Mouse (Mus musculus) stomach, embryonic 15.5 days (tissue): ENCODE measurements at regions not wholly inside any gene's neighbourhood (a gene's known extent, or its start where the extent isn't known, plus 50 kb on each side); places are given as distances from the start of the nearest gene placed in this dataset.

Experiments used
- ATAC-seq: fragments of 200-750 bp; cut with Nextera tagmentation; 2 replicates; pipeline ENCODE4 v1.8.0; 2017; ENCODE audit warnings: low read depth, moderate number of reproducible peaks, moderate TSS enrichment; ENCODE audit not compliant: insufficient read depth, low FRiP score
- H3K27ac ChIP-seq: fragments of 300-500 bp; sonication (generic); 2 replicates; pipeline ENCODE4 v1.5.1; 2015; ENCODE audit warnings: mild to moderate bottlenecking, inconsistent platforms
- H3K27me3 ChIP-seq: fragments of 300-500 bp; sonication (generic); replicated peaks from 2 replicates; pipeline ENCODE4 v1.6.1; 2015; ENCODE audit warnings: inconsistent platforms
- H3K36me3 ChIP-seq: fragments of 300-500 bp; sonication (generic); 2 replicates; pipeline ENCODE4 v1.6.1; 2015; ENCODE audit warnings: inconsistent platforms
- H3K4me1 ChIP-seq: fragments of 300-500 bp; sonication (generic); 2 replicates; pipeline ENCODE4 v1.6.1; 2015; ENCODE audit warnings: inconsistent platforms
- H3K4me2 ChIP-seq: fragments of 300-500 bp; sonication (generic); 2 replicates; pipeline ENCODE4 v1.6.1; 2015; ENCODE audit warnings: mild to moderate bottlenecking, inconsistent platforms
- H3K4me3 ChIP-seq: fragments of 300-500 bp; sonication (generic); replicated peaks from 2 replicates; pipeline ENCODE4 v1.5.1; 2015; ENCODE audit warnings: inconsistent platforms
- H3K9ac ChIP-seq: fragments of 300-500 bp; sonication (generic); 2 replicates; pipeline ENCODE4 v1.6.1; 2015; ENCODE audit warnings: inconsistent platforms
- H3K9me3 ChIP-seq: fragments of 300-500 bp; sonication (generic); 2 replicates; pipeline ENCODE4 v1.6.1; 2016; ENCODE audit warnings: inconsistent platforms
- WGBS: fragments of 180-500 bp; shearing (Covaris S2); methylation state at CpG from one replicate; pipeline ENCODE4 v1.1.7; 2015; 5-methylcytosine and 5-hydroxymethylcytosine counted together

DNA sequence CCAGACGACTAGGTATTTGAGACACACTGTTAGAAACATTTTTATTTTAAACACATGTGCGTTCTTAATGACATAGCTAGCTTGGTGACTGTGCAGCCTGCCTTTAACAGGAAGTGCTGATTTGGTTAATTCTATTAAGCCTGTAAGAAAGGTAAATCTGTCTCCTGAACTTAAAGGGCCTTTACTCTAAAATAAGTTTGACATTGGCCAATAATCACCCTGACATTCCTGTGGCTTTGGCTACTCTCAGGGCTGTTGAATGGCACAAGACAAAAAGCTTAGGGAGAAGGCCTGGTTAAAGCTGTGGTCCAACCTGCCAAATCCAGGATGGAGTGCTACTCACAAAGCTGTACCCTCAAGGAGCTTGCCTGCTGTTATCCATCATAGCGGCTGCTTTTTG, 201.0 kb upstream of the Rspo3 start:
- no peak for ATAC-seq

DNA sequence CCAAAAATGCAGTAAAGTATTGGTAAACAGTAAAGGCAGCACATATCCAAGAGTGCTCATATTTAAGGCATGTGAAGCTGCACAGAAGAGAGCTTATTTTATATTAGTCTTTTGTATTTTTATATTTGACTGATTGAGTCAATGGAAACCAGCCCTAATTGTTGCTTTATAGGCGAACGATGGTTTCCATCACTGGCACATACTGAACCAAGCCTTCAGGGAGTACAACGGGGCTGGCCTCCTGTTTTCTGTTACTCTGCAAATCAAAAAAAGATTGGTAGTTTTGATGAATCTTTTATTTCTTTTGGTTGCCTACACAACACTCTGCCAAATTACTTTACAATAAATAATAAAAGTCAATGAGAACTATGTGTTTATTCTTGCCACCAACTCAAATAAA, 189.7 kb upstream of the Rspo3 start:
- Histone ChIP-seq H3K36me3 (no peaks in the 10 kb centered on the region), H3K9ac (no peak overlapping the region), H3K4me1 (no peaks in the 10 kb centered on the region), H3K4me3 (no peak overlapping the region), H3K27ac (no peak overlapping the region), H3K9me3 (no peaks in the 10 kb centered on the region), H3K4me2 (no peak overlapping the region), H3K27me3 (no peaks in the 10 kb centered on the region)
- WGBS = 86% methylated on average over 3 of the region's 3 CpGs
- no peak for ATAC-seq

More for the DNA sequence above, 201.0 kb upstream of the Rspo3 start:
- WGBS = 62% methylated on average over 3 of the region's 3 CpGs
- Histone ChIP-seq H3K4me2 (no peak overlapping the region), H3K27ac (no peak overlapping the region), H3K4me1 (no peaks in the 10 kb centered on the region), H3K27me3 (no peaks in the 10 kb centered on the region), H3K36me3 (no peaks in the 10 kb centered on the region), H3K9me3 (no peaks in the 10 kb centered on the region), H3K4me3 (no peak overlapping the region), H3K9ac (no peak overlapping the region)

DNA sequence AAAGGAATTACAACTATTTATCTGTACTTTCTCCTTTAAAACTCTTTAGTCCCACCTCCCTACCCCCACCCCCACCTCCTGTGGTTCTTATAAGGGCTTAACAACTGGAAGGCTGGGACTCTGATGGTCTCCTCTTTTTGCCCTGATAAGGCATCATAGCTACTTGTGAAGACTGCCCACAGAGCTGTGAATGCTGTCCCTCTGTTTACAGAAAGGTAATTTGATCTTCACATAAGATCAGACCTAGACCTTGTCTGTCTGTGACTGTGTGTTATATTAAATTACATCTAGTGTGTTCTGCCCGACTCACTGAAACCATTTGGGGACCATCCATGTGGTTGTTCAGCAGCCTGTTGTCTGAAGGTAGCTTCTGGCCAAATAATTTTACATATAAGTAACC, 175.3 kb upstream of the Rspo3 start:
- 18% methylated on average over 1 of the region's 1 CpGs for WGBS
- ATAC-seq = no peak
- H3K4me2 ChIP-seq = no peak overlapping the region
- H3K27me3 ChIP-seq = no peaks in the 10 kb centered on the region
- H3K4me1 ChIP-seq = no peaks in the 10 kb centered on the region
- no peak overlapping the region for H3K4me3 ChIP-seq
- no peaks in the 10 kb centered on the region for H3K36me3 ChIP-seq
- H3K9ac ChIP-seq = no peak overlapping the region
- H3K9me3 ChIP-seq = no peaks in the 10 kb centered on the region
- no peak overlapping the region for H3K27ac ChIP-seq

GRCm38 (mm10) chr10:29708653-29709052, 173.0 kb upstream of the Rspo3 start:
- Histone ChIP-seq H3K27ac (no peak overlapping the region), H3K4me2 (no peak overlapping the region), H3K9ac (no peak overlapping the region), H3K9me3 (no peaks in the 10 kb centered on the region), H3K4me1 (no peaks in the 10 kb centered on the region), H3K4me3 (no peak overlapping the region), H3K27me3 (no peaks in the 10 kb centered on the region), H3K36me3 (no peaks in the 10 kb centered on the region)
- WGBS = 27% methylated on average over 2 of the region's 2 CpGs
- no peak for ATAC-seq

GRCm38 (mm10) chr10:29693009-29693935, 157.6 kb upstream of the Rspo3 start:
- Histone ChIP-seq H3K27ac (no peak overlapping the region), H3K4me2 (no peak overlapping the region), H3K27me3 (no peaks in the 10 kb centered on the region), H3K4me1 (no peaks in the 10 kb centered on the region), H3K4me3 (no peak overlapping the region), H3K9me3 (no peaks in the 10 kb centered on the region), H3K36me3 (no peaks in the 10 kb centered on the region), H3K9ac (no peak overlapping the region)
- peak; percentile 18; the same call in 1 of the 2 replicates for ATAC-seq
- 50% methylated on average over 15 of the region's 15 CpGs for WGBS

DNA sequence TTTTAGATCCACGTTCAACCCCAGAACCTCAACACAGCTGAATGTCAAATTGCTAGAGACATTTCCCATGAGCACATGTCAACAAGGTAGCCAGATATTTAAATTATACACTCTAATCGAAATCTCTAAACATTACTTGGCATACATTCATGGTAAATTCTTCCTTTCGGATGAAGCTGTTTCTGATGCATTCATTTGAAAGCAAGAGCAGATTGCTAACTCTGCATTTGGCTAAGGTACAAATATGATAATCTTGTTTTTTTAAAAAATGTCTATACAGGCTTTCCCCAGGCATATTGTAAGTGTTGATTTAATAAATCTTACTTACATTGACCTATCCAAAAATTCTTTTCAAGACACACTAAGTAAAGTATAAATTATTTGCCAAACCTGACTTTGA, 153.9 kb upstream of the Rspo3 start:
- 53% methylated on average over 3 of the region's 3 CpGs for WGBS
- H3K4me2 ChIP-seq = no peak overlapping the region
- H3K4me3 ChIP-seq = no peak overlapping the region
- ATAC-seq = no peak
- H3K36me3 ChIP-seq = no peaks in the 10 kb centered on the region
- H3K9me3 ChIP-seq = no peaks in the 10 kb centered on the region
- H3K9ac ChIP-seq = no peak overlapping the region
- H3K4me1 ChIP-seq = no peaks in the 10 kb centered on the region
- no peaks in the 10 kb centered on the region for H3K27me3 ChIP-seq
- no peak overlapping the region for H3K27ac ChIP-seq

DNA sequence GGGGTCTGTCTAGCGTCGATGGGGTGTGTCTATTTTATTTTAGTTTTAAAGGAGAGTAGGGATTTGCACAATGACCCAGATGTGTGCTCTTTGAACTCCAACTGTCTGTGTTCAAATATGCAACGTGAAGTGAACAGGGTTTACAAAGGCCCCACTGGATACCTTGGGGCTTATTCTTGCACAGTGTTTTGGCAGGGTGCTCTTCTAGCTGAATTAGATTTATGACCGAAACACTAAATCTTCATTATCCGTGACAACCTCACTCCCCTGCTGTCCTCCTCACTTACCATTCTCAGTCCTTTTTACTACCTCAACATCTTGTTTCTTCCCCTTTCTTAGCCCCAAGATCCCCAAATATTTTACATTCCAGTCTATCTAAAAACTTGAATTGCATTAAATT, 151.3 kb upstream of the Rspo3 start:
- Histone ChIP-seq H3K4me3 (no peak overlapping the region), H3K27me3 (no peaks in the 10 kb centered on the region), H3K9ac (no peak overlapping the region), H3K36me3 (no peaks in the 10 kb centered on the region), H3K4me1 (no peaks in the 10 kb centered on the region), H3K4me2 (no peak overlapping the region), H3K9me3 (no peaks in the 10 kb centered on the region), H3K27ac (no peak overlapping the region)
- WGBS = 56% methylated on average over 5 of the region's 5 CpGs
- no peak for ATAC-seq

DNA sequence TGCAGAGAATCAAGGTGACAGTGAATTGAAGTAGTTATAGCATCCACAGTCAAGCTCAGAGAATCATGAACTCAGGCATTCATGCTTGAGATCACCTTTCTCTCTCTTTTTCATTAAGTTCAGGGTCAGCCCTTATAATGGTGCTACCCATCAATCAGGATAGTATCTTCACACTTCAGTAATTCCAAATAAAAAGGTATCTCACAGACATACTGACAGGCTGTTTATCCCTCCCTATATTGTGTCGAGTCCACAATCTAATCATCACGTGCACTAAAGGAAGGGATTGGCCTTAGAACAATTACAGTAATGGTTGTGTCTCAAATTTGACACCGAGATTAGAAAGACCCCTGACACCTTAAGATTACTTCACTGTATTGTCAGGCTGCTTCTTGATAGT, 138.7 kb upstream of the Rspo3 start:
- no peaks in the 10 kb centered on the region for H3K9me3 ChIP-seq
- no peaks in the 10 kb centered on the region for H3K27me3 ChIP-seq
- H3K9ac ChIP-seq = no peak overlapping the region
- H3K36me3 ChIP-seq = no peaks in the 10 kb centered on the region
- no peaks in the 10 kb centered on the region for H3K4me1 ChIP-seq
- ATAC-seq = no peak
- H3K4me2 ChIP-seq = no peak overlapping the region
- H3K27ac ChIP-seq = no peak overlapping the region
- no peak overlapping the region for H3K4me3 ChIP-seq
- 31% methylated on average over 3 of the region's 3 CpGs for WGBS

- no peak for ATAC-seq
- Histone ChIP-seq H3K4me1 (no peaks in the 10 kb centered on the region), H3K36me3 (no peaks in the 10 kb centered on the region), H3K27me3 (no peaks in the 10 kb centered on the region), H3K9ac (no peak overlapping the region), H3K4me2 (no peak overlapping the region), H3K9me3 (no peaks in the 10 kb centered on the region), H3K27ac (no peak overlapping the region), H3K4me3 (no peak overlapping the region)
- 65% methylated on average over 1 of the region's 1 CpGs for WGBS
Observed at GRCm38 (mm10) chr10:29661752-29662151, 126.1 kb upstream of the Rspo3 start.

DNA sequence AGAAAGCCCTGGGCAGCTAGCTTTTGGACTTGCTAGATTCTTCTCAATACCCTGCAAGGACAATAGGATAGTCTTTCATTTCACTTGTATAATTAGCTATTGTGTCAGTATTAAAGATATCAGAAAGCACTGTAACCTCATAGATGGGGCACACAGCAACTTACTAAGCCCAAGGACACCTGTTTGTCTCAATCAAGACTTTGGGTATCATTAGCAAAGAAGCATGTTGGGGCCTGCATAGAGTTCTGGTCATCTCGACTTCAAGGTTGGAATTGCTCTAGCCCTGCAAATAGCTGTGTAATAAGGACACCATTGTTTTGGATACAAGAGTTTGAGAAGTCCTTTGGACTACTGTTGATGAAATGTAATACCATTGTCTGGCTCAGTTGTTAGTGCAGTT, 104.6 kb upstream of the Rspo3 start:
- Histone ChIP-seq H3K27ac (no peak overlapping the region), H3K9me3 (no peaks in the 10 kb centered on the region), H3K4me2 (no peak overlapping the region), H3K4me3 (no peak overlapping the region), H3K4me1 (no peaks in the 10 kb centered on the region), H3K9ac (no peak overlapping the region), H3K36me3 (no peaks in the 10 kb centered on the region), H3K27me3 (no peaks in the 10 kb centered on the region)
- WGBS = 68% methylated on average over 1 of the region's 1 CpGs
- ATAC-seq = no peak

DNA sequence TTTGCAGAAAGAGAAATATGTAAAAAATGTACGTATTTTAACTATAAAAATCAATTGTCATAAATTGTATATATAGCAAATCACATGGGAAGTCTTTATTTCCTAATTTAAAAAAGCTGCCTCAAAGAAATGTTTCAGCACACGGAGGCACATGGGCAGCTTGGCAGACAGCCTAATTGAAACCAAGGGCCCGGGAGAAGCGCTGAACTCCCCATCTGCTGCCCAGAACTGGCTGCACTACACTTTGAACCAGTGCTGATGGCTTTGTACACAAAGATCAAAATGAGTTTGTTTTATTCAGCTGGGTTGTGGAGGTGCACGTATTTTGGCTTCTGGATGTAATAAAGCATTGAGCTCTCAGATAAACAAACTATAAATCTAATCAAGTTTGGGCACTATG, 100.2 kb upstream of the Rspo3 start:
- no peaks in the 10 kb centered on the region for H3K4me1 ChIP-seq
- WGBS = 20% methylated on average over 5 of the region's 5 CpGs
- ATAC-seq = no peak
- no peaks in the 10 kb centered on the region for H3K36me3 ChIP-seq
- H3K4me2 ChIP-seq = no peak overlapping the region
- H3K9ac ChIP-seq = no peak overlapping the region
- H3K27me3 ChIP-seq = no peaks in the 10 kb centered on the region
- H3K9me3 ChIP-seq = no peaks in the 10 kb centered on the region
- no peak overlapping the region for H3K27ac ChIP-seq
- no peak overlapping the region for H3K4me3 ChIP-seq

GRCm38 (mm10) chr10:29595455-29595854, 59.8 kb upstream of the Rspo3 start:
- Histone ChIP-seq H3K9ac (no peak overlapping the region), H3K36me3 (no peaks in the 10 kb centered on the region), H3K27me3 (no peaks in the 10 kb centered on the region), H3K4me1 (no peaks in the 10 kb centered on the region), H3K4me2 (no peak overlapping the region), H3K27ac (no peak overlapping the region), H3K4me3 (no peak overlapping the region), H3K9me3 (no peaks in the 10 kb centered on the region)
- WGBS = 22% methylated on average over 4 of the region's 4 CpGs
- no peak for ATAC-seq

DNA sequence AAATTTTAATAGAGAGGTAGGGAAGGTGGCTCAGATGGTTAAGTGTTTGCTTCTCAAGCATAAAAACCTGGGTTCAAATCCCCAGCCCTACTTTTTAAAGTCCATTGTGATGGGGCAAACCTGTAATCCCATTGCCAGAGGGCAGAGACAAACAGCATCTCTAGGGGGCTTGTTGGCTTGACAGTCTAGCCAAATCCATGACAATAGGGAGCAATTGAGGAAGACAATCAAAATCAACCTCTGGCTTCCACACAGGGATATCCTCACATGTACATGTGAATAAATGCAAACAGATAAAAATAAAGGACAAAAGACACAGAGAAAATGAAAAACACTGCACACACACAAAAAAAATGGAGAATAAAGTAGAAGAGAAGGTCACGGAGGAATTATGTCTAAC, 59.3 kb upstream of the Rspo3 start:
- H3K4me1 ChIP-seq = no peaks in the 10 kb centered on the region
- WGBS = 68% methylated on average over 1 of the region's 1 CpGs
- no peaks in the 10 kb centered on the region for H3K36me3 ChIP-seq
- H3K9me3 ChIP-seq = no peaks in the 10 kb centered on the region
- no peak overlapping the region for H3K4me2 ChIP-seq
- H3K9ac ChIP-seq = no peak overlapping the region
- no peaks in the 10 kb centered on the region for H3K27me3 ChIP-seq
- no peak overlapping the region for H3K4me3 ChIP-seq
- ATAC-seq = no peak
- no peak overlapping the region for H3K27ac ChIP-seq
